Mouse (Mus musculus): ENCODE results near the gene Dapk2. TPM values are rescaled to one million over a fixed set of nuclear protein-coding genes. Genes with fewer than 3 reads are reported as not detected.
"Not testable (repeated sequence)": the region's sequence is repeated elsewhere in the genome, so short reads cannot be mapped to it uniquely, and the experiment has no call there.

The Dapk2 gene
- polyA plus RNA-seq, 1 experiment, result 22.8 TPM

- no peak overlapping the region for H3ac ChIP-seq (ENCODE audit: control insufficient read depth, insufficient read length, low read depth)
- no peaks in the 10 kb centered on the region for H3K79me2 ChIP-seq (ENCODE audit: control insufficient read depth, insufficient read depth)
- H3K36me3 ChIP-seq (ENCODE audit: control insufficient read depth, insufficient read depth), result no peaks in the 10 kb centered on the region
- no peaks in the 10 kb centered on the region for H3K79me3 ChIP-seq (ENCODE audit: low read depth)
- no peak for TF ChIP-seq CEBPB (IDR thresholded peaks at IDR 0.05; ENCODE audit: low read depth)
- TF ChIP-seq MAX (IDR thresholded peaks at IDR 0.05), result no peak
- TF ChIP-seq MYOG (IDR thresholded peaks at IDR 0.05; ENCODE audit: control insufficient read depth, extremely low read depth, insufficient read length), result no peak
- TF ChIP-seq FOSL1 (IDR thresholded peaks at IDR 0.05; ENCODE audit: insufficient read depth, low read length, poor library complexity, severe bottlenecking), result no peak
- no peak for TF ChIP-seq CTCF (IDR thresholded peaks at IDR 0.05; ENCODE audit: control insufficient read depth, insufficient read depth, insufficient read length)
- TF ChIP-seq USF1 (IDR thresholded peaks at IDR 0.05; ENCODE audit: low read depth), result no peak
- no peak for TF ChIP-seq MYOD1 (IDR thresholded peaks at IDR 0.05; ENCODE audit: control insufficient read depth, insufficient read length, low read depth)
- no peaks in the 10 kb centered on the region for H3K27me3 ChIP-seq (ENCODE audit: control insufficient read depth, insufficient read depth, insufficient read length)
- no peak overlapping the region for H3K4me3 ChIP-seq (ENCODE audit: insufficient read depth, poor library complexity, severe bottlenecking)
These were observed 122.5 kb downstream of the Dapk2 start for GRCm38 (mm10) chr9:66280496-66280895.

GRCm38 (mm10) chr9:66281501-66281951 lies 123.5 kb downstream of the Dapk2 start:
- Histone ChIP-seq H3K79me2 (ENCODE audit: control insufficient read depth, insufficient read depth) (no peaks in the 10 kb centered on the region), H3K79me3 (ENCODE audit: low read depth) (no peaks in the 10 kb centered on the region), H3K36me3 (ENCODE audit: control insufficient read depth, insufficient read depth) (no peaks in the 10 kb centered on the region), H3K27me3 (ENCODE audit: control insufficient read depth, insufficient read depth, insufficient read length) (no peaks in the 10 kb centered on the region), H3ac (ENCODE audit: control insufficient read depth, insufficient read length, low read depth) (no peak overlapping the region), H3K4me3 (ENCODE audit: insufficient read depth, poor library complexity, severe bottlenecking) (no peak overlapping the region)
- no peak for TF ChIP-seq MAX (IDR thresholded peaks at IDR 0.05)
- TF ChIP-seq MYOD1 (IDR thresholded peaks at IDR 0.05; ENCODE audit: control insufficient read depth, insufficient read length, low read depth), result no peak
- no peak for TF ChIP-seq CEBPB (IDR thresholded peaks at IDR 0.05; ENCODE audit: low read depth)
- TF ChIP-seq CTCF (IDR thresholded peaks at IDR 0.05; ENCODE audit: control insufficient read depth, insufficient read depth, insufficient read length), result no peak
- TF ChIP-seq USF1 (IDR thresholded peaks at IDR 0.05; ENCODE audit: low read depth), result no peak
- no peak for TF ChIP-seq MYOG (IDR thresholded peaks at IDR 0.05; ENCODE audit: control insufficient read depth, extremely low read depth, insufficient read length)
- TF ChIP-seq FOSL1 (IDR thresholded peaks at IDR 0.05; ENCODE audit: insufficient read depth, low read length, poor library complexity, severe bottlenecking), result no peak

GRCm38 (mm10) chr9:66282582-66282981 lies 124.6 kb downstream of the Dapk2 start:
- Histone ChIP-seq H3K36me3 (ENCODE audit: control insufficient read depth, insufficient read depth) (no peaks in the 10 kb centered on the region), H3K79me3 (ENCODE audit: low read depth) (no peaks in the 10 kb centered on the region), H3K4me3 (ENCODE audit: insufficient read depth, poor library complexity, severe bottlenecking) (no peak overlapping the region), H3ac (ENCODE audit: control insufficient read depth, insufficient read length, low read depth) (no peak overlapping the region), H3K79me2 (ENCODE audit: control insufficient read depth, insufficient read depth) (no peaks in the 10 kb centered on the region), H3K27me3 (ENCODE audit: control insufficient read depth, insufficient read depth, insufficient read length) (no peaks in the 10 kb centered on the region)
- TF ChIP-seq CTCF (IDR thresholded peaks at IDR 0.05; ENCODE audit: control insufficient read depth, insufficient read depth, insufficient read length), result no peak
- no peak for TF ChIP-seq MAX (IDR thresholded peaks at IDR 0.05)
- no peak for TF ChIP-seq CEBPB (IDR thresholded peaks at IDR 0.05; ENCODE audit: low read depth)
- no peak for TF ChIP-seq MYOG (IDR thresholded peaks at IDR 0.05; ENCODE audit: control insufficient read depth, extremely low read depth, insufficient read length)
- no peak for TF ChIP-seq MYOD1 (IDR thresholded peaks at IDR 0.05; ENCODE audit: control insufficient read depth, insufficient read length, low read depth)
- TF ChIP-seq USF1 (IDR thresholded peaks at IDR 0.05; ENCODE audit: low read depth), result no peak
- TF ChIP-seq FOSL1 (IDR thresholded peaks at IDR 0.05; ENCODE audit: insufficient read depth, low read length, poor library complexity, severe bottlenecking), result no peak

GRCm38 (mm10) chr9:66283565-66284203 lies 125.7 kb downstream of the Dapk2 start:
- H3K36me3 ChIP-seq (ENCODE audit: control insufficient read depth, insufficient read depth), result no peaks in the 10 kb centered on the region
- TF ChIP-seq MYOG (IDR thresholded peaks at IDR 0.05; ENCODE audit: control insufficient read depth, extremely low read depth, insufficient read length), result no peak
- TF ChIP-seq CTCF (IDR thresholded peaks at IDR 0.05; ENCODE audit: control insufficient read depth, insufficient read depth, insufficient read length), result peak; percentile 26
- TF ChIP-seq MAX (IDR thresholded peaks at IDR 0.05), result no peak
- no peak for TF ChIP-seq USF1 (IDR thresholded peaks at IDR 0.05; ENCODE audit: low read depth)
- no peak for TF ChIP-seq MYOD1 (IDR thresholded peaks at IDR 0.05; ENCODE audit: control insufficient read depth, insufficient read length, low read depth)

GRCm38 (mm10) chr9:66285241-66285640 lies 127.2 kb downstream of the Dapk2 start:
- not testable (repeated sequence) for H3K79me3 ChIP-seq (ENCODE audit: low read depth); H3K36me3 ChIP-seq (ENCODE audit: control insufficient read depth, insufficient read depth); H3K27me3 ChIP-seq (ENCODE audit: control insufficient read depth, insufficient read depth, insufficient read length); H3K79me2 ChIP-seq (ENCODE audit: control insufficient read depth, insufficient read depth); H3ac ChIP-seq (ENCODE audit: control insufficient read depth, insufficient read length, low read depth); H3K4me3 ChIP-seq (ENCODE audit: insufficient read depth, poor library complexity, severe bottlenecking)

More at GRCm38 (mm10) chr9:66283565-66284203, 125.7 kb downstream of the Dapk2 start:
- Histone ChIP-seq H3K79me3 (ENCODE audit: low read depth) (no peaks in the 10 kb centered on the region), H3K27me3 (ENCODE audit: control insufficient read depth, insufficient read depth, insufficient read length) (no peaks in the 10 kb centered on the region), H3K4me3 (ENCODE audit: insufficient read depth, poor library complexity, severe bottlenecking) (no peak overlapping the region), H3K79me2 (ENCODE audit: control insufficient read depth, insufficient read depth) (no peaks in the 10 kb centered on the region), H3ac (ENCODE audit: control insufficient read depth, insufficient read length, low read depth) (no peak overlapping the region)

- H3K79me2 ChIP-seq (ENCODE audit: control insufficient read depth, insufficient read depth), result no peaks in the 10 kb centered on the region
- H3K27me3 ChIP-seq (ENCODE audit: control insufficient read depth, insufficient read depth, insufficient read length), result no peaks in the 10 kb centered on the region
- H3K4me3 ChIP-seq (ENCODE audit: insufficient read depth, poor library complexity, severe bottlenecking), result no peak overlapping the region
- no peaks in the 10 kb centered on the region for H3K79me3 ChIP-seq (ENCODE audit: low read depth)
- no peaks in the 10 kb centered on the region for H3K36me3 ChIP-seq (ENCODE audit: control insufficient read depth, insufficient read depth)
- TF ChIP-seq FOSL1 (IDR thresholded peaks at IDR 0.05; ENCODE audit: insufficient read depth, low read length, poor library complexity, severe bottlenecking) (no peak), MYOD1 (IDR thresholded peaks at IDR 0.05; ENCODE audit: control insufficient read depth, insufficient read length, low read depth) (peak; percentile 47)
- H3ac ChIP-seq (ENCODE audit: control insufficient read depth, insufficient read length, low read depth), result no peak overlapping the region
These were observed 127.9 kb downstream of the Dapk2 start for GRCm38 (mm10) chr9:66285901-66286300.

Measured in C2C12 (cell line).